Mouse (Mus musculus): ENCODE data around the gene Emc8. TPM values are rescaled to one million over a fixed set of nuclear protein-coding genes. Genes with fewer than 3 reads are reported as not detected.

The Emc8 gene
- polyA plus RNA-seq, 1 experiment, result 109 TPM

- Histone ChIP-seq H3K4me3 (ENCODE audit: low read depth, low read length) (no peak overlapping the region), H3K36me3 (ENCODE audit: control insufficient read depth, insufficient read depth, low read length) (no peaks in the 10 kb centered on the region), H3K4me1 (ENCODE audit: control insufficient read depth, insufficient read depth, insufficient read length, low read length) (peaks cover 8% of the 10 kb centered on the region), H3K27ac (ENCODE audit: insufficient read depth, low read depth, low read length) (no peak overlapping the region), H3K27me3 (ENCODE audit: control insufficient read depth, insufficient read depth, low read length) (peaks cover 6% of the 10 kb centered on the region; the same call in 1 of the 2 replicates)
- no peak for TF ChIP-seq CTCF (IDR thresholded peaks at IDR 0.05; ENCODE audit: extremely low read depth, insufficient read length, insufficient replicate concordance, low read depth, low read length)
- TF ChIP-seq POLR2A (IDR thresholded peaks at IDR 0.05; ENCODE audit: low read depth, low read length), result no peak
- WGBS, result 55% methylated on average over 6 of the region's 6 CpGs
Measured at GRCm38 (mm10) chr8:120630848-120631247, 37.5 kb downstream of the Emc8 start.

GRCm38 (mm10) chr8:120630031-120630430 lies 38.3 kb downstream of the Emc8 start:
- Histone ChIP-seq H3K4me1 (ENCODE audit: control insufficient read depth, insufficient read depth, insufficient read length, low read length) (peaks cover 8% of the 10 kb centered on the region), H3K27me3 (ENCODE audit: control insufficient read depth, insufficient read depth, low read length) (peaks cover 6% of the 10 kb centered on the region; the same call in 1 of the 2 replicates), H3K4me3 (ENCODE audit: low read depth, low read length) (no peak overlapping the region), H3K36me3 (ENCODE audit: control insufficient read depth, insufficient read depth, low read length) (no peaks in the 10 kb centered on the region), H3K27ac (ENCODE audit: insufficient read depth, low read depth, low read length) (no peak overlapping the region)
- no peak for TF ChIP-seq POLR2A (IDR thresholded peaks at IDR 0.05; ENCODE audit: low read depth, low read length)
- no peak for TF ChIP-seq CTCF (IDR thresholded peaks at IDR 0.05; ENCODE audit: extremely low read depth, insufficient read length, insufficient replicate concordance, low read depth, low read length)
- WGBS, result 69% methylated on average over 5 of the region's 5 CpGs

- H3K4me3 ChIP-seq (ENCODE audit: low read depth, low read length), result no peak overlapping the region
- H3K4me1 ChIP-seq (ENCODE audit: control insufficient read depth, insufficient read depth, insufficient read length, low read length), result no peaks in the 10 kb centered on the region
- H3K27ac ChIP-seq (ENCODE audit: insufficient read depth, low read depth, low read length), result no peak overlapping the region
- no peaks in the 10 kb centered on the region for H3K36me3 ChIP-seq (ENCODE audit: control insufficient read depth, insufficient read depth, low read length)
- H3K27me3 ChIP-seq (ENCODE audit: control insufficient read depth, insufficient read depth, low read length), result no peaks in the 10 kb centered on the region
- TF ChIP-seq CTCF (IDR thresholded peaks at IDR 0.05; ENCODE audit: extremely low read depth, insufficient read length, insufficient replicate concordance, low read depth, low read length), result no peak
- 91% methylated on average over 5 of the region's 5 CpGs for WGBS
Measured at GRCm38 (mm10) chr8:120627298-120627697, 41.1 kb downstream of the Emc8 start.

GRCm38 (mm10) chr8:120626461-120626860 lies 41.9 kb downstream of the Emc8 start:
- TF ChIP-seq CTCF (IDR thresholded peaks at IDR 0.05; ENCODE audit: extremely low read depth, insufficient read length, insufficient replicate concordance, low read depth, low read length) (no peak), POLR2A (IDR thresholded peaks at IDR 0.05; ENCODE audit: low read depth, low read length) (no peak)
- H3K36me3 ChIP-seq (ENCODE audit: control insufficient read depth, insufficient read depth, low read length), result no peaks in the 10 kb centered on the region
- WGBS, result 79% methylated on average over 11 of the region's 11 CpGs
- no peaks in the 10 kb centered on the region for H3K4me1 ChIP-seq (ENCODE audit: control insufficient read depth, insufficient read depth, insufficient read length, low read length)
- no peak overlapping the region for H3K27ac ChIP-seq (ENCODE audit: insufficient read depth, low read depth, low read length)
- H3K4me3 ChIP-seq (ENCODE audit: low read depth, low read length), result no peak overlapping the region
- no peaks in the 10 kb centered on the region for H3K27me3 ChIP-seq (ENCODE audit: control insufficient read depth, insufficient read depth, low read length)

GRCm38 (mm10) chr8:120623608-120624007 lies 44.8 kb downstream of the Emc8 start:
- H3K27me3 ChIP-seq (ENCODE audit: control insufficient read depth, insufficient read depth, low read length), result no peaks in the 10 kb centered on the region
- H3K4me3 ChIP-seq (ENCODE audit: low read depth, low read length), result no peak overlapping the region
- no peak overlapping the region for H3K27ac ChIP-seq (ENCODE audit: insufficient read depth, low read depth, low read length)
- WGBS, result 60% methylated on average over 2 of the region's 2 CpGs
- peaks cover 6% of the 10 kb centered on the region; the same call in 1 of the 2 replicates for H3K4me1 ChIP-seq (ENCODE audit: control insufficient read depth, insufficient read depth, insufficient read length, low read length)
- TF ChIP-seq CTCF (IDR thresholded peaks at IDR 0.05; ENCODE audit: extremely low read depth, insufficient read length, insufficient replicate concordance, low read depth, low read length) (no peak), POLR2A (IDR thresholded peaks at IDR 0.05; ENCODE audit: low read depth, low read length) (no peak)
- no peaks in the 10 kb centered on the region for H3K36me3 ChIP-seq (ENCODE audit: control insufficient read depth, insufficient read depth, low read length)

- H3K36me3 ChIP-seq (ENCODE audit: control insufficient read depth, insufficient read depth, low read length), result no peaks in the 10 kb centered on the region
- no peak for TF ChIP-seq CTCF (IDR thresholded peaks at IDR 0.05; ENCODE audit: extremely low read depth, insufficient read length, insufficient replicate concordance, low read depth, low read length)
- TF ChIP-seq POLR2A (IDR thresholded peaks at IDR 0.05; ENCODE audit: low read depth, low read length), result no peak
- 70% methylated on average over 14 of the region's 14 CpGs for WGBS
Measured at GRCm38 (mm10) chr8:120622161-120622560, 46.2 kb downstream of the Emc8 start.

GRCm38 (mm10) chr8:120620441-120620840 lies 47.9 kb downstream of the Emc8 start:
- no peak for TF ChIP-seq POLR2A (IDR thresholded peaks at IDR 0.05; ENCODE audit: low read depth, low read length)
- TF ChIP-seq CTCF (IDR thresholded peaks at IDR 0.05; ENCODE audit: extremely low read depth, insufficient read length, insufficient replicate concordance, low read depth, low read length), result no peak
- WGBS, result 50% methylated on average over 7 of the region's 7 CpGs
- Histone ChIP-seq H3K36me3 (ENCODE audit: control insufficient read depth, insufficient read depth, low read length) (no peaks in the 10 kb centered on the region), H3K27me3 (ENCODE audit: control insufficient read depth, insufficient read depth, low read length) (no peaks in the 10 kb centered on the region), H3K4me1 (ENCODE audit: control insufficient read depth, insufficient read depth, insufficient read length, low read length) (peaks cover 6% of the 10 kb centered on the region; the same call in 1 of the 2 replicates), H3K4me3 (ENCODE audit: low read depth, low read length) (no peak overlapping the region), H3K27ac (ENCODE audit: insufficient read depth, low read depth, low read length) (no peak overlapping the region)

More at GRCm38 (mm10) chr8:120622161-120622560, 46.2 kb downstream of the Emc8 start:
- Histone ChIP-seq H3K27me3 (ENCODE audit: control insufficient read depth, insufficient read depth, low read length) (no peaks in the 10 kb centered on the region), H3K4me3 (ENCODE audit: low read depth, low read length) (no peak overlapping the region), H3K27ac (ENCODE audit: insufficient read depth, low read depth, low read length) (no peak overlapping the region), H3K4me1 (ENCODE audit: control insufficient read depth, insufficient read depth, insufficient read length, low read length) (peaks cover 6% of the 10 kb centered on the region; the same call in 1 of the 2 replicates)

All from small intestine, adult 2 months (tissue).